Mouse (Mus musculus): ENCODE data around the gene Gm6020. TPM values are rescaled to one million over a fixed set of nuclear protein-coding genes. Genes with fewer than 3 reads are reported as not detected.
"Not testable (repeated sequence)": the region's sequence is repeated elsewhere in the genome, so short reads cannot be mapped to it uniquely, and the experiment has no call there.

The Gm6020 gene
- polyA plus RNA-seq, 1 experiment from 2014 or later = not detected

GRCm38 (mm10) chr19:61199836-61200235, 16.1 kb downstream of the Gm6020 start:
- ATAC-seq (replicated peaks; ENCODE audit: low FRiP score) (no peak), DNase-seq (ENCODE audit: low spot score) (peak; percentile 60)
- Histone ChIP-seq H3K27ac (ENCODE audit: low read depth, low read length) (no peak overlapping the region), H3K36me3 (ENCODE audit: control insufficient read depth, insufficient read depth, low read length) (no peaks in the 10 kb centered on the region), H3K4me3 (ENCODE audit: low read depth, low read length) (no peak overlapping the region), H3K27me3 (replicated peaks; ENCODE audit: control insufficient read depth, insufficient read depth, low read length) (no peaks in the 10 kb centered on the region), H3K9me3 (ENCODE audit: control insufficient read depth, low read length) (no peaks in the 10 kb centered on the region), H3K9ac (ENCODE audit: low read depth, low read length) (no peak overlapping the region), H3K4me1 (replicated peaks; ENCODE audit: control insufficient read depth, insufficient read depth, low read length) (no peaks in the 10 kb centered on the region), H3K4me2 (no peak overlapping the region)
- 17% methylated on average over 10 of the region's 10 CpGs for WGBS

DNA sequence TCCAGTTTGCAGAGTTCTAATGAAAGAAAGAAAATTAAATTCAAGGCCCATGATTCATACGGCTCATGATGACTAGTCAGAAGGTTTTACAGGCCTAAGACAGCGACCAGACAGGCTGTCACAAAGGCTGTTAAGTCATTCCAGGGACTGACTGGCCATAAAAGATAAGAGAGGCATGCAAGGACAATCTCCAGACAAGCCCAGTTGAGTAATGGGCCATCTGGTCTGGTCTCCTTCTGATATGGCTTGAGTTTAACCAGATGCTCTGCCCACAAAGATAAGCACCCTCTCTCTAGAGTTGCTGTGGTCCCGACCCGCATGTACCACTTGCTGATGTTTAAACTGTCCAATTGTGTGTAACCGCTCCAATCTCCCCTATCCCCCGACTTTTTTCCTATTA, 23.8 kb downstream of the Gm6020 start:
- peak; percentile 63 for ATAC-seq (replicated peaks; ENCODE audit: low FRiP score)
- H3K4me3 ChIP-seq (ENCODE audit: low read depth, low read length); H3K36me3 ChIP-seq (ENCODE audit: control insufficient read depth, insufficient read depth, low read length); H3K4me2 ChIP-seq; H3K9ac ChIP-seq (ENCODE audit: low read depth, low read length); H3K4me1 ChIP-seq (replicated peaks; ENCODE audit: control insufficient read depth, insufficient read depth, low read length); DNase-seq (ENCODE audit: low spot score); H3K9me3 ChIP-seq (ENCODE audit: control insufficient read depth, low read length); H3K27ac ChIP-seq (ENCODE audit: low read depth, low read length); H3K27me3 ChIP-seq (replicated peaks; ENCODE audit: control insufficient read depth, insufficient read depth, low read length): not testable (repeated sequence)
- WGBS = 49% methylated on average over 6 of the region's 6 CpGs

DNA sequence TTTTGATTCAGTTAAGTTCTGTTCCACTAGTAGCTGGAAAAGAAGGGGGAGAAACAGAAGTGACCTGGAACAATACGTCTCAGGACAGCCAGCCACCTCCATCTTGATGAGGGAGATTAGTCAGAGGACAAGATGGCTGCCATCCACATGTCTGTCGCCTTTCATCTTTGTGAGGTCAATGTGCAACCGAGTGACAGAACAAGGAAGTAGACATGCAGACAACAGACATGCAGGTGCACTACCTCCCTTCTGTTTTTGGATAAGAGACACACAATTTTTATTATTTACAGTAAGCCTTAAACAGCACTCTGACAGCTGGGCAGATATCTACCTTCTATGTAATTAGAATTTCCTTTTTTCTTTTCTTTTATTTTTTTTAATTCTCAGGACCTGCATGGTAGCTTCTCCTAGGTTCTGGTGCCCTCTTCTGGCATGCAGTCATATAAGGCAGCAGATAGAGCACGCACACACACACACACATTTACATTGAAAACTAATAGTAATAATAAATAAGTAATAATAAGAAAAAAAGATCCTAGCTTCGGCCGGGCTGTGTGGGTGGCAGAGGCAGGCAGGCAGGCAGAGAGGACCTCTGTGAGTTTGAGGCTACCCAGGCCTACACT, 40.1 kb downstream of the Gm6020 start:
- H3K36me3 ChIP-seq (ENCODE audit: control insufficient read depth, insufficient read depth, low read length) = no peaks in the 10 kb centered on the region
- no peak overlapping the region for H3K9ac ChIP-seq (ENCODE audit: low read depth, low read length)
- H3K4me3 ChIP-seq (ENCODE audit: low read depth, low read length) = no peak overlapping the region
- ATAC-seq (replicated peaks; ENCODE audit: low FRiP score) (no peak), DNase-seq (ENCODE audit: low spot score) (no peak)
- H3K4me2 ChIP-seq = no peak overlapping the region
- H3K27me3 ChIP-seq (replicated peaks; ENCODE audit: control insufficient read depth, insufficient read depth, low read length) = no peaks in the 10 kb centered on the region
- H3K9me3 ChIP-seq (ENCODE audit: control insufficient read depth, low read length) = no peaks in the 10 kb centered on the region
- 0 out of 2 replicates have a peak, but pooled peaks cover 3% of the 10 kb centered on the region for H3K4me1 ChIP-seq (replicated peaks; ENCODE audit: control insufficient read depth, insufficient read depth, low read length)
- H3K27ac ChIP-seq (ENCODE audit: low read depth, low read length) = no peak overlapping the region
- WGBS = 89% methylated on average over 6 of the region's 6 CpGs

DNA sequence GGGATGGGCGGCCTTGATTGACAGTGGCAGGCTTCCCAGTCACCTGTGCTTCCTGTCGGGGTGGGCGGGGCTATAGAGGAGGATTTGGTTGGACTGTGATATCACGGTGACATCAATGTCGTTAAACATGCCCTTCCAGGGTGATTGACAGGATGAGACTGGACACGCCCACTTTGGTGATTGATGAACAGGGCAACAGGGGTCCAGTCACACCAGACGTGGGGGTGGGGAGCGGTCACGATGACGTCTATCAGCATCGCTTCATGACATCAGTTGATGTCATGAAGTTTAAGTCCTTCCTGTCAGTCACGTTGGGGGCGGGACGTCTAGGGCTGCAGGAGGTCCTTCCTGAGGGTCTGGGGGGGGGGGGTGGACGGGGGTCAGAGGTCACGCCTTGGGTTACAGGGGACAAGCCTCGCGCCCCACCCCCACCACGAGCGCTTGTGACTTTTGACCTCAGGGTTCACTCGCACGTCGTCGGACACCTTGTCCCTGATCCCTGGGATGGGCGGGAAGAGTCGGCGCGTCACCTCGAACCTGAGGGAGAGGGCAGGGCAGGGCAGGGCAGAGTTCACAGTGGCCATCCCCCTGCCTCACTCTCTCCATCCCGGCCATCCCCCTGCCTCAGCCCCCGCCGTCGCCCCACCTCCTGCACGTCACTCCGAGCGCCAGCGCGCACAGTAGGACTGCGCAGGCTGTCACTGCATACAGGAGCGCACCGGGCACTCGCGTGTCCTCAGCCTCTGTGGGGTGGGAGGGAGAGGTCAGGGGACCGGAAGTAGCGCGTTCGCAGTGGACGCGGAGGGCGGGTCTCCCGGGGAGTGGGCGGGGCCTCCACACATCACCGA, 41.2 kb downstream of the Gm6020 start:
- Histone ChIP-seq H3K4me2 (peak overlapping the region; percentile 79), H3K27me3 (replicated peaks; ENCODE audit: control insufficient read depth, insufficient read depth, low read length) (no peaks in the 10 kb centered on the region), H3K36me3 (ENCODE audit: control insufficient read depth, insufficient read depth, low read length) (no peaks in the 10 kb centered on the region), H3K27ac (ENCODE audit: low read depth, low read length) (peak overlapping the region; percentile 85; the same call in 1 of the 2 replicates), H3K4me1 (replicated peaks; ENCODE audit: control insufficient read depth, insufficient read depth, low read length) (0 out of 2 replicates have a peak, but pooled peaks cover 3% of the 10 kb centered on the region), H3K4me3 (ENCODE audit: low read depth, low read length) (peak overlapping the region; percentile 53), H3K9me3 (ENCODE audit: control insufficient read depth, low read length) (no peaks in the 10 kb centered on the region), H3K9ac (ENCODE audit: low read depth, low read length) (0 out of 2 replicates have a peak overlapping the region, but pooled peaks have one; percentile 25)
- no peak; the same call in 1 of the 2 replicates for ATAC-seq (replicated peaks; ENCODE audit: low FRiP score)
- peak; percentile 33 for DNase-seq (ENCODE audit: low spot score)
- 37% methylated on average over 53 of the region's 53 CpGs for WGBS

DNA sequence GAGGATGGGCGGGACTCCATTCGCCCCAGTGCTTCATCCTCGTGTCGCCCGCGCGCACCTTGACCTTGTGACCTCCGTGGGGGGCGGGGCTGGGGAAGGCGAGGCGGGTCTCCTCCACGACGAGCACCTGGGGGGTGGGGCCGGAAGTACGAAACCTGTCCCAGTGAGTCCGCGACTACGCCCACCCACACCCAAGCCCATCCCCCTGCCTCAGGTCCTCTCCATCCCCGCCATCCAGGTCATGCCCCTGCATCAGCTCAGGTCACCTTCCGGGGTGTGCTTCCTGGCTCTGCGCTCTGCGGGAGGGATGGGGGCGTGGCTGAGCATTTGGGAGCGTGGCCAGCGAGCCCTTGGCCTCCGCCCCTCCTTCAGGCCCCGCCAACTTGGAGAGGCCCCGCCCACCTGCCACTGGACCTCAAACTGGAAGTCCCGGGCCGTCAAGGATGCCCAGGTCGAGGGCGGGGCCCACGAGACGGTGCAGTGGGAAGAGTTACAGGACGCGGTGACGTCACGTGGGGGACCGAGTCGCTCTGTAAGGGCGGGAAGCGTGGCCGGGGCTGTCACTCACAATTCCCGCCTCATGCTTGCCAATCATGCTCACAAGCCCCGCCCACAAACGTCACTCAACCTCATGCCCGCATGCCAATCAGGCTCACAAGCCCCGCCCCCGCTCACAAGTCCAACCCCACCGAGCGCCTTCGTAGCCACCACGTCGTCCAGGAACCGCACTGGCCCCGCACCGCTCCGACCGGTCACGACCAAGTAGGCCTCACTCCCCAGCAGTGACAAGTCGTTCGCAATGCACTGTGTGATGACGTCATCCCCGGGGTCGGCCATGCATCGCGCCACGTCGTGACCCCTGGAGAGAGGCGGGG, 42.1 kb downstream of the Gm6020 start:
- no peaks in the 10 kb centered on the region for H3K27me3 ChIP-seq (replicated peaks; ENCODE audit: control insufficient read depth, insufficient read depth, low read length)
- ATAC-seq (replicated peaks; ENCODE audit: low FRiP score) (peak; percentile 48), DNase-seq (ENCODE audit: low spot score) (peak; percentile 90)
- 0 out of 2 replicates have a peak, but pooled peaks cover 3% of the 10 kb centered on the region for H3K4me1 ChIP-seq (replicated peaks; ENCODE audit: control insufficient read depth, insufficient read depth, low read length)
- H3K4me2 ChIP-seq = peak overlapping the region; percentile 79
- H3K4me3 ChIP-seq (ENCODE audit: low read depth, low read length) = peak overlapping the region; percentile 53
- no peaks in the 10 kb centered on the region for H3K9me3 ChIP-seq (ENCODE audit: control insufficient read depth, low read length)
- H3K9ac ChIP-seq (ENCODE audit: low read depth, low read length) = no peak overlapping the region
- 7% methylated on average over 70 of the region's 70 CpGs for WGBS
- H3K36me3 ChIP-seq (ENCODE audit: control insufficient read depth, insufficient read depth, low read length) = no peaks in the 10 kb centered on the region
- peak overlapping the region; percentile 85 for H3K27ac ChIP-seq (ENCODE audit: low read depth, low read length)

DNA sequence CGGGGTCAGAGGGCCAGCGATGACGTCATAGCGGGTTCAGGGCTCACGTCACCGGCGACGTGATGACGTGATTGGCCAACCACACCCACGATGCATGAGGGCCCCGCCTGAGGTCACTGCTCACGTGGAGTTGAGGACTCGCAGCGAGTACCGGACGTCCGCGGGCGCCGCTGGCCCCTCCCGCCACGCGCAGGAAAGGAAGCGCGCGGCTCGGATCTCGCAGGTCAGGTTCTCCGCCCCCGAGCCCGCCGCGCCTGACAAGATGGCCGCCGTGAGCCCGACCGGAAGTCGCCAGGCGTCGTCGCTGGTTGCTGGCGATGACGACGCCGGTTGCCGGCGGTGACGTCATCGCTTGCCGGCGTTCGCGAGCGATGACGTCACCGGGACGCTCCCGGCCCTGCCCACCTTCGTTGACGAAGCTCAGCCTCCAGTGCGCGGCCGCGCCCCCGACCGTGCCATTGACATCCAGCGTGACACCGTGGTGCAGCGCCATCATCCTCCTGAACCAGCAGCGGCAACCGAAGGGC, 42.8 kb downstream of the Gm6020 start:
- Histone ChIP-seq H3K4me3 (ENCODE audit: low read depth, low read length) (peak overlapping the region; percentile 53), H3K27me3 (replicated peaks; ENCODE audit: control insufficient read depth, insufficient read depth, low read length) (no peaks in the 10 kb centered on the region), H3K36me3 (ENCODE audit: control insufficient read depth, insufficient read depth, low read length) (no peaks in the 10 kb centered on the region), H3K27ac (ENCODE audit: low read depth, low read length) (peak overlapping the region; percentile 85), H3K9ac (ENCODE audit: low read depth, low read length) (0 out of 2 replicates have a peak overlapping the region, but pooled peaks have one; percentile 17), H3K4me1 (replicated peaks; ENCODE audit: control insufficient read depth, insufficient read depth, low read length) (0 out of 2 replicates have a peak, but pooled peaks cover 3% of the 10 kb centered on the region), H3K9me3 (ENCODE audit: control insufficient read depth, low read length) (no peaks in the 10 kb centered on the region), H3K4me2 (peak overlapping the region; percentile 79)
- peak; percentile 9; the same call in 1 of the 2 replicates for ATAC-seq (replicated peaks; ENCODE audit: low FRiP score)
- DNase-seq (ENCODE audit: low spot score) = peak; percentile 80
- 2% methylated on average over 71 of the region's 71 CpGs for WGBS

- H3K36me3 ChIP-seq (ENCODE audit: control insufficient read depth, insufficient read depth, low read length) = no peaks in the 10 kb centered on the region
- H3K9me3 ChIP-seq (ENCODE audit: control insufficient read depth, low read length) = no peaks in the 10 kb centered on the region
- 3% methylated on average over 66 of the region's 71 CpGs for WGBS
- H3K27ac ChIP-seq (ENCODE audit: low read depth, low read length) = peak overlapping the region; percentile 85
- H3K4me3 ChIP-seq (ENCODE audit: low read depth, low read length) = peak overlapping the region; percentile 53
- H3K4me1 ChIP-seq (replicated peaks; ENCODE audit: control insufficient read depth, insufficient read depth, low read length) = 0 out of 2 replicates have a peak, but pooled peaks cover 3% of the 10 kb centered on the region
- ATAC-seq (replicated peaks; ENCODE audit: low FRiP score) (peak; percentile 87), DNase-seq (ENCODE audit: low spot score) (peak; percentile 93)
- peak overlapping the region; percentile 60 for H3K9ac ChIP-seq (ENCODE audit: low read depth, low read length)
- H3K4me2 ChIP-seq = peak overlapping the region; percentile 79
- no peaks in the 10 kb centered on the region for H3K27me3 ChIP-seq (replicated peaks; ENCODE audit: control insufficient read depth, insufficient read depth, low read length)
These were observed 43.5 kb downstream of the Gm6020 start for GRCm38 (mm10) chr19:61226928-61227854.
